Mouse (Mus musculus) MN1 (cell line): ENCODE results near the gene Lmnb2.
A peak's percentile ranks its signal among the peaks of the same experiment; 100 is the strongest.

Source experiments
- DNase-seq: peaks from one replicate; pipeline ENCODE4 v3.0.0-alpha.2; 2016; ENCODE audit warnings: low spot score

Lmnb2 gene

GRCm38 (mm10) chr10:80917779-80918434 is at the start of gene Lmnb2:
Gene Lmnb2, minus strand, starts transcription at chr10:80918245.
- DNase-seq: peak; percentile 82

- no peak for DNase-seq
Measured at GRCm38 (mm10) chr10:80967101-80967656, 49.1 kb upstream of the Lmnb2 start.

- no peak for DNase-seq
Measured at GRCm38 (mm10) chr10:80966296-80966695, 48.3 kb upstream of the Lmnb2 start.

GRCm38 (mm10) chr10:80963031-80963975 is 45.3 kb upstream of the Lmnb2 start:
- peak; percentile 50 for DNase-seq

- DNase-seq: no peak
Measured at GRCm38 (mm10) chr10:80962585-80962984, 44.5 kb upstream of the Lmnb2 start.

GRCm38 (mm10) chr10:80962051-80962472 is 44.0 kb upstream of the Lmnb2 start:
- DNase-seq: no peak

- peak; percentile 57 for DNase-seq
Measured at GRCm38 (mm10) chr10:80960551-80961508, 42.8 kb upstream of the Lmnb2 start.

- no peak for DNase-seq
Measured at GRCm38 (mm10) chr10:80958979-80959637, 41.1 kb upstream of the Lmnb2 start.

GRCm38 (mm10) chr10:80957791-80958190 is 39.7 kb upstream of the Lmnb2 start:
- no peak for DNase-seq

GRCm38 (mm10) chr10:80956901-80957300 is 38.9 kb upstream of the Lmnb2 start:
- DNase-seq: no peak

- no peak for DNase-seq
Measured at GRCm38 (mm10) chr10:80956385-80956784, 38.3 kb upstream of the Lmnb2 start.

GRCm38 (mm10) chr10:80955536-80955935 is 37.5 kb upstream of the Lmnb2 start:
- peak; percentile 80 for DNase-seq

- peak; percentile 33 for DNase-seq
Measured at GRCm38 (mm10) chr10:80954843-80955242, 36.8 kb upstream of the Lmnb2 start.

- DNase-seq: no peak
Measured at GRCm38 (mm10) chr10:80954415-80954814, 36.4 kb upstream of the Lmnb2 start.

- DNase-seq: no peak
Measured at GRCm38 (mm10) chr10:80952449-80952848, 34.4 kb upstream of the Lmnb2 start.

GRCm38 (mm10) chr10:80951761-80952390 is 33.8 kb upstream of the Lmnb2 start:
- DNase-seq: no peak

GRCm38 (mm10) chr10:80950314-80950713 is 32.3 kb upstream of the Lmnb2 start:
- DNase-seq: no peak

GRCm38 (mm10) chr10:80949081-80949480 is 31.0 kb upstream of the Lmnb2 start:
- no peak for DNase-seq

GRCm38 (mm10) chr10:80948570-80948969 is 30.5 kb upstream of the Lmnb2 start:
- peak; percentile 48 for DNase-seq

- peak; percentile 68 for DNase-seq
Measured at GRCm38 (mm10) chr10:80947802-80948201, 29.8 kb upstream of the Lmnb2 start.
